8 mouse cellular contexts compared by ENCODE assay signal in the genomic region with DNA sequence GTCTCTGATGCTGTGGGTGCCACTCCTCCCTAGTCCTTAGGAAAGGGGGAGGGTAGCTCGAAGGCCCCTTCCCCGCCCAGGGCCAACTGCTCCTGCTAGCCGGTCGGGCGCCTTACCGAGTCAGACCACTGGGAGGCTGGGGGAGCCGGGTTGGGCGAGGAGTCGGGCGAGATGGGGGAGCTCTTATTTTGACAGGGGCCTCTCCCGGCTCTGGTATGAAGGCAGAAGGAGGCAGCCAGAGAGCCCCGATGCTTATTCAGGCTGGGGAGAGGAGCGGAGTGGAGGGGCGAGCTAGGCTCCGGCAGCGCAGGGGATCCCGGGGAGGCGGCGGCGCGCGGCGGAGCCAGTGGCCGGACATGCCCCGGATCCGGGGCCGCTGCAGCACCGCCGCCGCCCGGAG. TPM values are rescaled to one million over a fixed set of nuclear protein-coding genes. Genes with fewer than 3 reads are reported as not detected.
A peak's percentile ranks its signal among the peaks of the same experiment; 100 is the strongest.
DNase-seq lines count a peak whose midpoint lies in the region; ATAC-seq and TF ChIP-seq lines count a peak whose summit lies in the region.

TSS of gene Bcl9l (plus strand) at position 274 of the 400 bp plus-strand sequence.

- H3K27me3 ChIP-seq in hindbrain, postnatal 0 days (ENCODE audit: insufficient read depth, low read length) = no peaks in the 10 kb centered on the region

- 2% methylated on average over 25 of the region's 31 CpGs for WGBS in hindbrain, postnatal 0 days

- H3K9me3 ChIP-seq in hindbrain, postnatal 0 days (ENCODE audit: low read length) = no peaks in the 10 kb centered on the region

- peak within 1 kb of the TSS; percentile 87 for H3K4me3 ChIP-seq in hindbrain, postnatal 0 days (ENCODE audit: low read length)

- H3K4me1 ChIP-seq in hindbrain, postnatal 0 days (ENCODE audit: insufficient read depth, low read length) = peaks cover 39% of the 10 kb centered on the region

- peak; percentile 92 for DNase-seq in T-cell, adult 2 months (ENCODE audit: low spot score)
- peak; percentile 95 to 96 for DNase-seq in cerebellum, postnatal 25 days
- peak; percentile 89 to 91 for DNase-seq in gastrocnemius, adult 8-10 months (ENCODE audit: low spot score in 2 of 2)
- peak; percentile 96 for DNase-seq in hindbrain, postnatal 0 days (ENCODE audit: low spot score)
- peak; percentile 81 to 87 for DNase-seq in left cerebral cortex, adult 8-10 months (ENCODE audit: low spot score in 2 of 2)
- DNase-seq in right cerebral cortex, adult 18-20 months = peak; percentile 93
- DNase-seq in urinary bladder, adult 2 months (ENCODE audit: low spot score) = peak; percentile 87

- peak within 1 kb of the TSS; percentile 95 for H3K27ac ChIP-seq in hindbrain, postnatal 0 days

- peak; percentile 74 for ATAC-seq in hindbrain, postnatal 0 days
- ATAC-seq in megakaryocyte, adult 5-6 weeks (ENCODE audit: poor library complexity, severe bottlenecking) = peak; percentile 75

- H3K4me2 ChIP-seq in hindbrain, postnatal 0 days (ENCODE audit: low read depth, low read length) = peak within 1 kb of the TSS; percentile 88

- H3K36me3 ChIP-seq in hindbrain, postnatal 0 days (ENCODE audit: insufficient read depth, low read length) = no peaks in the 10 kb centered on the region

- peak; percentile 81 for TF ChIP-seq CTCF in hindbrain, postnatal 0 days (IDR thresholded peaks at IDR 0.05; ENCODE audit: low read depth)

- H3K9ac ChIP-seq in hindbrain, postnatal 0 days (replicated peaks; ENCODE audit: low read length) = peak within 1 kb of the TSS; percentile 98

RNA-seq across cellular contexts. Expression of gene Bcl9l, which starts in this region (rescaled TPM):
- 10 to 100 TPM; 36.4 to 43.8 (median 41.7) TPM for total RNA-seq in gastrocnemius, adult 8-10 months (2022)
- total RNA-seq in hindbrain, postnatal 0 days (2014; rRNA removed) = 32.7 and 44.5 TPM in 2 replicates
- polyA plus RNA-seq in hindbrain, postnatal 0 days (2015; fragmentation: Nextera tagmentation; extraction: Ambion mirVana) = 7.8 and 8.4 TPM in 2 replicates
- 10 to 100 TPM; 60.4 to 67.8 (median 61.9) TPM for total RNA-seq in left cerebral cortex, adult 8-10 months (2022)
- total RNA-seq in megakaryocyte, adult 5-6 weeks (2015) = 6.0 TPM in 2 replicates
- total RNA-seq in megakaryocyte, adult 5-6 weeks (2017) = 2.6 and 3.0 TPM in 2 replicates
- 11.1 and 29.7 TPM in 2 replicates for polyA plus RNA-seq in urinary bladder, adult 2 months (2012; rRNA removed)

Comparison
In these comparisons a context has a peak if more than half of its experiments do, and no peak if none do; other contexts are left out.
1. Peak in every context shown above with its lines: DNase-seq, ATAC-seq, H3K4me3 ChIP-seq and H3K27ac ChIP-seq.